Mouse (Mus musculus) CD8-positive naive resting alpha-beta T cell, adult 2 months (primary cell): Measurements from ENCODE around the gene Srsf12.

ENCODE experiments used
- DNase-seq, 2 experiments: peaks; one replicate each; pipeline ENCODE4 v3.0.0; 2022; ENCODE audit warnings: low read depth in 2 of 2, low spot score in 2 of 2

Srsf12 gene

DNA sequence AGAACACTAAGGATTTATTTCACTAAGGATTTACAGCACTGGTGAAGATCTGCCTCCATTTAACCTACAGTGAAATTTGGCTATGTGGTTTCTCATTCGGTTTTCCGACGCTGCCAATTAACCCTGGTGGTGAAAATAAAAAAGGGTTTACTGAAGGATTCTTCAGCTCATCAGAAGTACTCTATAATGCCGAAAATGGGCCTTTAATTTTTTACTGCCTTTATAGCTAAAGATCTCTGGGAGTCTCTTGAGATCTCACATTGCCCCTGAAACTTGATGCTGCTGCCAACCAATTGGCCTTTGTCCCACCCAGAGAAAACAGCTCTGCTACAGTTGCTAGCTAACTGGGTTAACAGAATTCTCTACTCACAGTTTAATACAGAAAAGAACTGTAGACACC lies 40.1 kb downstream of the Srsf12 start:
- no peak for DNase-seq

GRCm38 (mm10) chr4:33249716-33250230 lies 41.0 kb downstream of the Srsf12 start:
- no peak for DNase-seq

- no peak for DNase-seq
Observed at GRCm38 (mm10) chr4:33250867-33251266, 42.1 kb downstream of the Srsf12 start.

GRCm38 (mm10) chr4:33254706-33255105 lies 45.9 kb downstream of the Srsf12 start:
- DNase-seq, result no peak

DNA sequence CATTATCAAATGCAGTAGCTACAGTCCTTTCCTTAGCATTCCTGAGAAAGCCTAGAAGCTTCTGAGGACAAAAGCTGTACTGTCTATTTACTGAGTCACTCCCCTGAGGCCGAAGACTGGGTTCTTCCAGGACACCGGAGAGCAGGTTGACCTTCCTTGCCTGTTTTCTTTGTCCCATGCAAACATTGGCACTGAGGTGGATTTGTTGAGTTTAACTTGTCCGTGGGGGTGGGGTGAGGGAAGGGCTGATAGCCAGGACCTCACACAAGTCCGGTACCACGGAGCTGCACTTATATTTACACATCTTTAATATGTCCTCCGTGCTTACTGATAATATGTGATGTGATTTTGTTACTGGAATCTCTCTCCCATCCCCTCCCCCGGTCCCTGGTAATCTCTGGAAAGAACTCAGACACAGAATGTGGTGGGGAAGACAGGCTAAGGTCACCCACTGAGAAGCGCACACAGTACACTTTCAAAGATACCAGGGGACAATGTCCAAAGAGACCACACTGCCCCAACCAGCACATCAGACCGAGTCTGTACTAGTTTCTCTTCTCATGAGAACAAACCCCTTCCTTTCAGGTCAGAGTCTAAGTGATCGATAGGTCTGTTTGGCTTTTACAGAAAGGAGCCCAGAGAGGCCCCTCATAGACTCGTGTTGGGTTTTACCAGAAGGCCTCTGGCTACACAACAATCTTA lies 48.6 kb downstream of the Srsf12 start:
- no peak for DNase-seq

- no peak for DNase-seq
Observed at GRCm38 (mm10) chr4:33260311-33260710, 51.5 kb downstream of the Srsf12 start.

DNA sequence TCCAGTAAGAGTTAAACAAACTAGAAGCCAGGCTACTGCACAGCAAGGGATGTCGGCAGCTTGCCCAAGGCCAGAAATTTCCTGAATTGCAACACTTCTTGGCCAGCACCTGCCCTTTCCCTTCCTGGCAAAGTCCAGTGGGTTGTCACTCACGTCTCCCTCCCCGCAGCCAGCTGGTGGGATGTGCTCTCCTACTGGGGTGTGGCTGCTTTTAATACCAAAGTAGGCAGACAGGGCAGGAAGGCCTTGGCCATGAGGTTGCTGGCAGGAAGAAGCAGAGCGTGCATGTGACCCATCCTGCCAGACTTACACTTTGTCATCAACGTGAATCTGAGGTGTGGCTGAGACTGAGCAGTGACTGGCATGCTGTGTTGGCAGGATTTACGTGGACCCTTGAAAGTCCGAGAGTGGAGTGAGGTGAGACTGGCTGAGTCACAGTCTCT lies 52.5 kb downstream of the Srsf12 start:
- no peak for DNase-seq

DNA sequence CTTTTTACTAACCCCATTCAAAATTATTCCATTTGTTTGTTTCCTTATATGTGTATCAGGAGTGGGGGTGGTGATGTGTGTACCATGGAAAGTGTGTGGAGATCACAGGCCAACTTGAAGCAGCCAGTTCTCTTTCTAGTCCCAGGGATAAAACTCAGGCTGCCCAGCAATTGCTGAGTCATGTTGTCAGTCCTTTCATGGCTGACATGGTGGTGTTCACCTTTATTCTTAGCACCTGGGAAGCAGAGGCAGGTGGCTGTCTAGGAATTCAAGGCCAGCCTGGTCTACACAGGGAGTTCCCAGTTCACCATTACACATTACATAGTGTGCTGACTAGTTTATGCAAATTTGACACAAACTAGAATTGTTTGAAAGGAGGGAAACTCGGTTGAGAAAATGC lies 54.1 kb downstream of the Srsf12 start:
- no peak for DNase-seq

- DNase-seq, result no peak
Observed at GRCm38 (mm10) chr4:33264979-33265726, 56.4 kb downstream of the Srsf12 start.

DNA sequence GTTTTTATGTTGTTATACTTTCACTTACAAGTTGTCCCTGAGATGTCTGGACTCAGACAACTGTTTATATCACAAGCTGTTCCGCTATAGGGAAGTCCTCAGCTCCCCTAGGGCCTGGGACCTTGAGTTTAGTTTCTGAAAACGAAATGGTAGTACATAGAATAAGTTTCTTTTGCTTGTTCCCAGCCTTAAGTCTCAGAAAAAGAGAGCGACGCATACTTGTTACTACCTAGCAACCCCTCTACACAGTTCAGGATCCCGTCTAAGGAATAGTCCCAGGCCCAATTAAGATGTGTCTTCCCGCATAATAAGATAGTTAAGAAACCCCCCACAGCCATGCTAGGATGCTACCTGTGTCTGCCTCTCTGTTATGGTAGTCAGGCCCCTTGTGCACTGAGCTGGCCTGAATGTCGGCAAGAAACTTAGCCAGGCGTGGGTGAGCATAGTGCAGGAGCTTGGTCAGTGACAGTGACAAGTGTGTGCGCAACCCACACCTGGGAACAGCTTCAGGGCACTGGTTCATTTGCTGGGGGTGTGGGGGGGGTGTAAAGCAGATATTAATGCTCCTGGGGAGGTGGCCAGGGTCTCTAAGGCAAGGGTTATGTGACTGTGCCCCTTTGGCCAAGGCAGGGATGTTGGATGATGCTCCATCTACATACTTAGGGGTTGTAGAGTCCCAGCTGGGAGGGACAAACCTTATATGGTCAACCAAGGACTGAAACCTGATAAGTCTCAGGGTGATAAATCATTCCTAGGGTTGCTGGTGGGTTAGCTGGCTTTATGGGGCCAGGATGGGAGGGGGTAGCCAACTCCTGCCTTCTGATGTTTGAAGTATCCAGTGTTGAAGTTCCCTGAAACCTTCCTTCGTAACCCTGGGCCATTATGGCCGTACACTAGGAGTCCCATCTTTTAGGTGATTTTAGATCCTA lies 61.9 kb downstream of the Srsf12 start:
- DNase-seq, result no peak

DNA sequence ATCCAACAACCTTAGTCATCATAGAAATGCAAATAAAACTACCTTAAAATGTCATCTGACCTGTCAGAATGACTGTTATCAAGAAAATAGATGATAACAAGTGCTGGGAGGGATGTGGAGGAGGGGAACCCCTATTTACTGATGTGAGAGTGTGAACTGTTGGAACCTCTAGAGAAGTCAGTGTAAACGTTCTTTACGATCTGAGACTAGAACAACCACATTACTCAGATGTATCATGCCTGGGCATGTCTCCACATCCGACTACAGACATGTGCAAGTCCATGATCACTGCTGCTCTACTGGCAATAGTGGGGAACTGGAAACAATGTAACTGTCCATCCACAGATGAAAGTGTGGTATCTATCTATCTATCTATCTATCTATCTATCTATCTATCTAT lies 64.6 kb downstream of the Srsf12 start:
- DNase-seq, result no peak

- DNase-seq, result no peak
Observed at GRCm38 (mm10) chr4:33281891-33282685, 73.3 kb downstream of the Srsf12 start.
